Mouse (Mus musculus): Measurements from ENCODE around the gene Nipbl.
"Not testable (repeated sequence)": the region's sequence is repeated elsewhere in the genome, so short reads cannot be mapped to it uniquely, and the experiment has no call there.

Nipbl gene

DNA sequence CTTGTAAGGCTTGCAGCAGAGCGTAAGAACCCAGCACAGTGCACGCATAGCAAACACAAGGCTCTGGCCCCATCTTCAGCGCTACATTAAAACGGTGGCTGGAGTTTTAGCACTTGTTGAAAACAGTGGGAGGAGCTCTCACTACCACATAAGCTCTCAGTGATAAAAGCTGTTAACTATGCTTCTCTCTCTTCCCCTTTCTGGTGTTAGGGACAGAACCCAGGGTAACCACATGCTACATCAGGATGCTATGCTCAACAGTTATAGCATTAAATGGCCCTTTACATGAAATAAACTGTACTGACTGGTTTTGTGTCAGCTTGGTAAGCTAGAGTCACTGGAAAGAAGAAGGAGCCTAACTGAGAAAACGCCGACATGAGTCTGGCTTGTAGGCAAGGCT lies 150.1 kb downstream of the Nipbl start:
- DNase-seq (ENCODE audit: low spot score in 2 of 2) = no peak

DNA sequence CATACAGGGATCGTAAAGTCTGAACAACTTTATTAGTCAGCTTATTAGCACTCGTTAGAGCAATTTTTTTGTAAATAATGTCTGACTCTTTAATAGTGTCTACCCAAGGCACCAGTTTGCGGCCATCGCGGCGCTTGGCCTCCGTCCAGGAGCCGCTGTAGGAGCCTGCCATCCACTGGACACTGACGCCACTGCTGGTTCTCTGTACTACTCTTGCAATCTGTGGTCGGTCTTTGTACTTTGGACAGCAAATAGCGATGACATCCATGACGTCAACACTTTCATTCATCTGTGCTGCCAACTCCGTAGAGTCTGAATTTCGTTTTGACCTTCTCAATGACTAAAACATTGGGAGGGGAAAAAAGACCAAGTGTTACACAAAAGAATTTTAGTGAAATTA lies 153.0 kb downstream of the Nipbl start:
- no peak for DNase-seq (ENCODE audit: low spot score in 2 of 2)

DNA sequence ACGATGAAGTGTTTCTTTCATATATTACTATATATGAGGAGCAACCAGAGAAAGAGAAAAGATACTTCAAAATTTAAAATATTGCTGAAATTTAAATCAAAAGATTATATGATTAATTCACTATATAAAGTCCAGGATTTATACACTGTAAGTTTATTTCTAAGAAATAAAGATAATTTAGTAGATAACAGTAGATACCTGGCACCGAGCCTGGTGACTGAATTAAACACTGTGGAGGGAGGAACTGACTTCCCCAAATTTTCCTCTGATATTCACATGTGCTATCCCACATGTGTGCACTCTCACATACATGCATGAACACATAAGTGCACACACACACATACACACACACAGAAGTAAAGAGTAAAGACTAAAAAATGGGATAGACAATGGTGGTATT lies 162.1 kb downstream of the Nipbl start:
- DNase-seq (ENCODE audit: low spot score in 2 of 2) = no peak

DNA sequence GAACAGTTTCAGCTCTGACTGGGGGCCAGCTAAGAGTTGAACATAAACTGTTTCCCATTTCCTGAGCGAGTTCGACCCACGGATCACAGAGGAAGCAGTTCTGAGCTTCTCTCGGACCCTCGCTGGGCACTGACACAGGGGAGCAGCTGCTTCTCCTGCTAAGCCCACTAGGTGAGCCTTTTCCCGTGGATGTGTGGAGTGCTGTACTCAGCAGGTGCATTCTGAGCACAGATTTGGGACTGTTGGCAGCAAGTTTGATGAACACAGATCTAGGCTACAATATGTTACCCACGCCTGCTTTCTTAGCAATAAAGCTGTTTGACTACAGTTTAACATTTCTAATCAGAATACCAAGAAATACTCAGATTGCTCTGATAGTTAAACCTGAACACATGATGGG lies 162.6 kb downstream of the Nipbl start:
- no peak for DNase-seq (ENCODE audit: low spot score in 2 of 2)

DNA sequence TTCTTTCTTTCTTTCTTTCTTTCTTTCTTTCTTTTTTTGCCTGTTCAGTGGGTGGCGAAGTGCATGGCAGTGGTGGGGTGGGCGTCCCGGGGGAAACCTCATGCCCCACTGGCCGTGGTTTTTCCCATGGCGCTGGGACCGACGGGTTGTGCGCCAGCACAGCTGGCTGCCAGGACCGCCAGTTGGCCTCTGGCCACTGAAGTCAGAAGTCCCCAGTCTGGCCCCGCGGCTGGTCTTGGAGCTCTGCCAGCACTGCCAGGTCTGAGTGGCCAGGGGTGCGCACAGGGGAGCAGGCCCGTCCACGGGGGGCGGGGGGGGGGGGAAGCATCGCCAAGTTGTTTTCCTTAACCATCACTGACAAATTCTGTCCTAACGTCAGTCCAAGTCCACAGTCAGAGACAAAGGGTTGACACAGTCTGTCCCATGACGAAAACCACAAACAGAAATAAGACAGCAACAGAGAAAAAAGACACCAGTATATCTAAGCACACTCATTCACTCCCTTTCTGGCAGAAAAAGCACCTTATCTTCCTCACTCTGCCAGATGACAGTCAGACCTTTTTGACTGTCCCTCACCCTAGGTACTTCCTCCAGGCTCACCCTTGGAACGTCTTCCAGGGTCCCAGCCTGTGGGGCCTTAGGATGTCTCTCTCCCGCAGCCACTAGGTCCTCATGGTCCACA lies 164.2 kb downstream of the Nipbl start:
- DNase-seq (ENCODE audit: low spot score in 2 of 2) = no peak

DNA sequence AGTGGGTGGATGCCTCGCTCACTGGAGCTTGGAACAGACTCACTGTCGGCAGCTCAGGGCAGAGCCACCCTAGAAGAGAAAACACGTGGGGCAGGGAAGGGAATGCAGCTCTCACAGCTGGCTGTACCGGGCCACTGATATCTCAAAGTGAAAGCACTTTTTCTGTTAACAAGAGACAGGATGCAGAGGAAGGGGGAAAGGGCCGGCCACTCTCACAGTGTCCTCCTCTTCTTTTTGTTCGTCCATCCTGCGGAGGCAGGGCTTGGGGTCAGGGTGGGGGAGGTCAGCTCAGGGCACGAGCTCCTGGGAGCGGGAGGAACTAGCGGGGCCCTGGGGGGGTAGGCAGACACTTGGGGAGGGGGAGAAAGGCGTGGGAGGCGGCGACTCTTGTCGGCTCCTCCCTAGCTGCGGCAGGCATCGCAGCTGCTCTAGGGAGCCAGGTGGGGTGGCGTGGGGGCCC lies 164.9 kb downstream of the Nipbl start:
- no peak for DNase-seq (ENCODE audit: low spot score in 2 of 2)

DNA sequence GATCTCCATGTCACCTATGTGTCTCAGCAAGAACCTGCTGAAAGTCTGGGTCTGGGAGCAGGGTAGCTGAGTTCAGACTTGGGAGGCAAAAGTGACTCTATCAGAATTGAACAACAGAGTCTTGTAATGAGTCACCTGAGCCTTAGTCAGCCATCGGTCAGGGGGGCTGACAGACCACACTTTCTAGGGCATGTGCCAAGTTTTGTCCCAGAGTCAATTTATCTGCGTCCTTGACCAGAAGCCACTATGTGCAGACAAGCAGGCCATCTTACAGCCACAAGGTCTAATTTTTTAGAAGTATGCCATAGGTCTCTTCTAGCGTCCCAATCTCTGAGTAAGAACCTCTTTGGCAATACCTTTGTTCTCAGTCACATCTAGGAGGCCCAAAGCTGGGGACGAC lies 166.3 kb downstream of the Nipbl start:
- not testable (repeated sequence) for DNase-seq (ENCODE audit: low spot score in 2 of 2)

DNA sequence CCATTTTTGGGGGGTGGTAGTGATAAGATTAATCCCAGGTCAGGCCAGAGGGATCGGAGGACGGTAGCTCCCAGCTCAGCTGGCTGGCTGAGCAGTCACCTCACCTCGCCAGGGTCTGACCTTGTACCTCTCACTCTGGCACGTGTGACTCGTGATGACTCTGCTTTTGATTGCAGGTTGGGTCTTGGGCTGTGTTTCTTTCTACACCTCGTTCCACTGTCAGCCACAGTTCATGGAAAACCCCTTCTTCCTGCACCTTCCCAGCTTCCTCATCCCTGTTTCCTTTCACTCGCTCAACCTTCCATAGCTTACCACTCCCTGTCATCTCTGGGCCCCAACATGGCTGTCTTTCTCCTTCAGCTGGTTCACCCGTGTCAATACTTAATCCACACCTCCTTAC lies 172.3 kb downstream of the Nipbl start:
- DNase-seq (ENCODE audit: low spot score in 2 of 2) = no peak

DNA sequence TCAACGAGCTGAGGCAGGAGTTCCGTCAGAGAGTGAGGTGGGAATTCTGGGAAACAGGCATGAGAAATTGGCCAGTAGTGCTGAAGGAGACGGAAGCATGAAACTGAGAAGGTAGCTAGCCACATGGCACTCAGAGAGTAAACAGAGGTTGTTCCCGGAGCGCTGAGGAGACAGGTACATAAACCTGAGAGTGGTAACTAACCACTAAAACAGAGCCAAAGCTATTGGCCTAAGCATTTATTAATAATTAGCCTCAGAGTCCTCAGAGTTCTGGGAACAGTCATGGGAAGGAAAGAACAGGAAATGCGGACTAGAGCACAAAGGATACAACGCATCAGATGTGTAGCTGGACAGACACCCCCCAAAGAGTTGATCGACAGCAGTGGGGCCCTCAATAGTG lies 176.0 kb downstream of the Nipbl start:
- no peak for DNase-seq (ENCODE audit: low spot score in 2 of 2)

DNA sequence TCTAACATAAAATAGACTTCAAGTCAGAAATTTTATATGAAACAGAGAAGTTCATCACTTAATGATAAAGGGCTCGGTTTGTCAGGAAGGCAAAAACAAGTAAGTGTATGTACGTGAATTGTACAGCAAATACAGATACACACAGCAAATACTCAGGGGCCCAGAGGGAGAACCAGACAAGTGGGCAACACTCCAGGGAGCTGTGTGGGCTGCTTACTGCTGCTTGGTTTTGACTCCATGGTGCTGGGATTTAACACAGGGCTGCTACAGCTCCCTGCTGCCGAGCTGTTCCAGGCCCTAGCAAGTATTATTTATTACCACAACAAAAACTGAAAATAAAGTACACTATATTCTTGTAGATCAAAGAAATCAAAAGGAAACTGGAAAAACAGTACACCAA lies 177.1 kb downstream of the Nipbl start:
- DNase-seq (ENCODE audit: low spot score in 2 of 2) = no peak

DNA sequence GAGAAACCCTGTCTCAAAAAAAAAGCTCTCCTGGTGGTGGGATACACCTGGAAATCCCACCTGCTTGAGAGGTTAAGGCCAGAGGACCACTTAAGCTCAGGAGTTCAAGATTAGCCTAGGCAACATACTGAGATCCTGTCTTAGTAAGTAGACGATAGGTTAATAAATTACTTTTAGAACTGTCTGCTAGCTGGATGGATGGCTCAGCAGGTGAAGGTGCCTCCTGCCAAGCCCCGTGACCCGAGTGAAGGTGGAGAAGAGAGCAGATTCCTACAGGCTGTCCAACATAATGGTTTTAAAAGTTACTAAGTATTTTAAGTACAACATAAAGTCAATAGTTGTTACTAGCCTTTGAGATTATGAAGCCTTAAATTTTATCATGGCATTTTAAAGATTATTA lies 178.3 kb downstream of the Nipbl start:
- DNase-seq (ENCODE audit: low spot score in 2 of 2) = no peak

All from right cerebral cortex, adult 2 months (tissue).